Mouse (Mus musculus): Measurements from ENCODE around the gene Btnl10. TPM values are rescaled to one million over a fixed set of nuclear protein-coding genes. Genes with fewer than 3 reads are reported as not detected.
"Not testable (repeated sequence)": the region's sequence is repeated elsewhere in the genome, so short reads cannot be mapped to it uniquely, and the experiment has no call there.

Gene Btnl10
- total and polyA plus RNA-seq, 2 experiments from 2014 or later = 0.04 TPM; not detected in 1

DNA sequence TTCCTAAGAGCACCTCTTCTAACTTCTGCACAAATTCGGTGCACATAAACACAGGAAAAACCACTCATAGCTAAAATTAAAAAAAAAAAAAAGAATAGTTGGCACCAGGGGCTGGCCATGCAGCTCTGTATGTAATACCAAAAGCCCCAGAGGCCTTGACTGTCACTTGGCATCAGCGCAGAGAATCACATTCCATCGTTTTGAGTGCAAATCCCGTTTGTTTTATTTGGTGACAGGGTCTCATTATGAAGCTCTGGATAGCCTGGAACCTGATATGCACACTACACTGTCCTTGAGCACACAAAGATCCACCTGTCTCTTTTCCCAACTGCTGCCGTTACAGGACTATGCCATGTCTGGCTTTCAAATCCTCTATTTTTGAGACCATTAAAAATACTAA, 33.5 kb downstream of the Btnl10 start:
- peak overlapping the region; percentile 97 for H3K27ac ChIP-seq
- WGBS = 38% methylated on average over 5 of the region's 5 CpGs
- H3K9me3 ChIP-seq (ENCODE audit: low read length) = no peaks in the 10 kb centered on the region
- peak overlapping the region; percentile 68 for H3K4me2 ChIP-seq (ENCODE audit: low read depth, low read length)
- no peak overlapping the region for H3K4me3 ChIP-seq (ENCODE audit: low read length)
- TF ChIP-seq CTCF (IDR thresholded peaks at IDR 0.05; ENCODE audit: low read depth) = no peak
- no peaks in the 10 kb centered on the region for H3K27me3 ChIP-seq (ENCODE audit: insufficient read depth, low read length)
- DNase-seq (ENCODE audit: low spot score) (no peak), ATAC-seq (no peak)
- H3K36me3 ChIP-seq (ENCODE audit: insufficient read depth, low read length) = no peaks in the 10 kb centered on the region
- H3K4me1 ChIP-seq (ENCODE audit: insufficient read depth, low read length) = no peaks in the 10 kb centered on the region
- no peak overlapping the region for H3K9ac ChIP-seq (replicated peaks; ENCODE audit: low read length)

DNA sequence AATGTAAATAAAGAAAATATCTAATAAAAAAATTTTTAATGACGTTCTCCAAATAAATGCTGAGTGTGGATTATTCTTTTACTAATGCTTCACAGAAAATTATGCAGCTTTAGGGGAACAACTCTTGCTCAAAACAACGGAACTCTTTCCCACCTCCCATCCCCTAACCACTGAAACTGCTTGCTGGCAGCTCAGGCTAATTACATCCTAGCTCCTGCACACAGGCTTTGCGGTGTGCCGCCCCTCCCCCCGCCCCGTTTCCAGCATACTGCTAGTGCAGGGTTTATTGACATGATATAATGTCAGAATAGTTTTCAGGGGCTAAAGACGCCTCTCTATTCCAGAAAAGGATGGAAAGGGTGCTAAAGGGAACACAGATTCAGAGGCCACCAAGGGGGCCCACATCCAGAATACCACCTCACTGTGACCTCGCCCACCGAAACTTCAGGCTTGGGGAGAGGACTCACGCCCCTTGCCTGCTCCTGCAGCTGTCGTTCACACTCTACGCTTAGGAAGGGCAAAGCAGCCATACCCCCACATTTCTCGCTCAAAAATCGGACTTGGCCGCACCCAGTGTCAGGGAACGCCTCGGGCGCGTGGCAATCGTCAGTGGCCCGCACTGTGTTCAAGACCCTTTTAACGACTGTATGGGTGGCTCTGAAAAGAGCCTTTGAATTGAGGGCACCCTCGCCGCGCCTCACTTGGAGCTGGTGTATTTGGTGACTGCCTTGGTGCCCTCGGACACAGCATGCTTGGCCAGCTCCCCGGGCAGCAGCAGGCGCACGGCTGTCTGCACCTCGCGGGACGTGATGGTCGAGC, 35.9 kb downstream of the Btnl10 start:
- Histone ChIP-seq H3K36me3 (ENCODE audit: insufficient read depth, low read length) (no peaks in the 10 kb centered on the region), H3K27me3 (ENCODE audit: insufficient read depth, low read length) (no peaks in the 10 kb centered on the region), H3K4me3 (ENCODE audit: low read length) (peak overlapping the region; percentile 89), H3K9me3 (ENCODE audit: low read length) (no peaks in the 10 kb centered on the region), H3K4me1 (ENCODE audit: insufficient read depth, low read length) (peaks cover 14% of the 10 kb centered on the region), H3K4me2 (ENCODE audit: low read depth, low read length) (peak overlapping the region; percentile 82), H3K9ac (replicated peaks; ENCODE audit: low read length) (peak overlapping the region; percentile 90), H3K27ac (peak overlapping the region; percentile 99)
- under 1% methylated on average over 33 of the region's 33 CpGs for WGBS
- ATAC-seq (peak; percentile 0), DNase-seq (ENCODE audit: low spot score) (peak; percentile 78)
- peak; percentile 22; the same call in 1 of the 2 replicates for TF ChIP-seq CTCF (IDR thresholded peaks at IDR 0.05; ENCODE audit: low read depth)

DNA sequence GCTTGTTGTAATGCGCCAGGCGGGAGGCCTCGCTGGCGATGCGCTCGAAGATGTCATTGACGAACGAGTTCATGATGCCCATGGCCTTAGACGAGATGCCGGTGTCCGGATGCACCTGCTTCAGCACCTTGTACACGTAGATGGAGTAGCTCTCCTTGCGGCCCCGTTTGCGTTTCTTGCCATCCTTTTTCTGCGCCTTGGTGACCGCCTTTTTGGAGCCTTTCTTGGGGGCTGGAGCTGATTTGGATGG, 36.4 kb downstream of the Btnl10 start:
- DNase-seq (ENCODE audit: low spot score); H3K9me3 ChIP-seq (ENCODE audit: low read length); ATAC-seq; H3K36me3 ChIP-seq (ENCODE audit: insufficient read depth, low read length); H3K27me3 ChIP-seq (ENCODE audit: insufficient read depth, low read length): not testable (repeated sequence)
- Histone ChIP-seq H3K9ac (replicated peaks; ENCODE audit: low read length) (peak overlapping the region; percentile 90), H3K4me2 (ENCODE audit: low read depth, low read length) (peak overlapping the region; percentile 82), H3K4me3 (ENCODE audit: low read length) (peak overlapping the region; percentile 89), H3K27ac (peak overlapping the region; percentile 99), H3K4me1 (ENCODE audit: insufficient read depth, low read length) (peaks cover 14% of the 10 kb centered on the region)
- under 1% methylated on average over 17 of the region's 17 CpGs for WGBS

DNA sequence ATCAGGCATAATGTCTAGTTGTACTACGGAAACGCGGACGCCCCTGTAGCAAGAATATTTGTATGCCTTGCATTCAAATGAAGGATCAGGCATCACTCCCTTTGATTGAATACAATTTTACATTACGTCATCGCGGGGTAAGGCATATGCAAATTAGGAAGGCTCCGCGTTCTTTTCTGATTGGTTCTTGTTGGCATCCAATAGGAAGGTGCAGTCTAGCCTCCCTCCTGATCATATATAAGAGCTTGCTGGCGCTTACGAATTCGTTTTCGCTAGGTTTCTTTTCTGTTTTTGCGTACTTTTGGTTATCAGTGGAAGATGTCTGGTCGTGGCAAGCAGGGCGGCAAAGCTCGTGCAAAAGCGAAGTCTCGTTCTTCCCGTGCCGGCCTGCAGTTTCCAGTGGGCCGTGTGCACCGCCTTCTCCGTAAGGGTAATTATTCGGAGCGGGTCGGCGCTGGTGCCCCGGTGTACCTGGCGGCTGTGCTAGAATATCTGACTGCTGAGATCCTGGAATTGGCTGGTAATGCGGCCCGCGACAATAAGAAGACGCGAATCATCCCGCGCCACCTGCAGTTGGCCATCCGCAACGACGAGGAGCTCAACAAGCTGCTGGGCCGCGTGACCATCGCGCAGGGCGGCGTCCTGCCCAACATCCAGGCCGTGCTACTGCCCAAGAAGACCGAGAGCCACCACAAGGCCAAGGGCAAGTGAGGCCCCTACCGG, 36.9 kb downstream of the Btnl10 start, which contains the start of the genes Hist3h2a and Trim17:
Hist3h2a (plus strand) TSS at position 266 of the 723 bp plus-strand sequence.
Trim17 (plus strand) TSS at position 266 of the 723 bp plus-strand sequence.
- Histone ChIP-seq H3K27me3 (ENCODE audit: insufficient read depth, low read length) (no peaks in the 10 kb centered on the region), H3K9ac (replicated peaks; ENCODE audit: low read length) (peak within 1 kb of the TSS; percentile 90), H3K4me2 (ENCODE audit: low read depth, low read length) (peak within 1 kb of the TSS; percentile 82), H3K9me3 (ENCODE audit: low read length) (no peaks in the 10 kb centered on the region), H3K4me1 (ENCODE audit: insufficient read depth, low read length) (peaks cover 14% of the 10 kb centered on the region), H3K36me3 (ENCODE audit: insufficient read depth, low read length) (no peaks in the 10 kb centered on the region), H3K4me3 (ENCODE audit: low read length) (peak within 1 kb of the TSS; percentile 89), H3K27ac (peak within 1 kb of the TSS; percentile 99)
- peak; percentile 99 for DNase-seq (ENCODE audit: low spot score)
- WGBS = under 1% methylated on average over 49 of the region's 49 CpGs
- TF ChIP-seq CTCF (IDR thresholded peaks at IDR 0.05; ENCODE audit: low read depth) = peak; percentile 76
- ATAC-seq = peak; percentile 92

DNA sequence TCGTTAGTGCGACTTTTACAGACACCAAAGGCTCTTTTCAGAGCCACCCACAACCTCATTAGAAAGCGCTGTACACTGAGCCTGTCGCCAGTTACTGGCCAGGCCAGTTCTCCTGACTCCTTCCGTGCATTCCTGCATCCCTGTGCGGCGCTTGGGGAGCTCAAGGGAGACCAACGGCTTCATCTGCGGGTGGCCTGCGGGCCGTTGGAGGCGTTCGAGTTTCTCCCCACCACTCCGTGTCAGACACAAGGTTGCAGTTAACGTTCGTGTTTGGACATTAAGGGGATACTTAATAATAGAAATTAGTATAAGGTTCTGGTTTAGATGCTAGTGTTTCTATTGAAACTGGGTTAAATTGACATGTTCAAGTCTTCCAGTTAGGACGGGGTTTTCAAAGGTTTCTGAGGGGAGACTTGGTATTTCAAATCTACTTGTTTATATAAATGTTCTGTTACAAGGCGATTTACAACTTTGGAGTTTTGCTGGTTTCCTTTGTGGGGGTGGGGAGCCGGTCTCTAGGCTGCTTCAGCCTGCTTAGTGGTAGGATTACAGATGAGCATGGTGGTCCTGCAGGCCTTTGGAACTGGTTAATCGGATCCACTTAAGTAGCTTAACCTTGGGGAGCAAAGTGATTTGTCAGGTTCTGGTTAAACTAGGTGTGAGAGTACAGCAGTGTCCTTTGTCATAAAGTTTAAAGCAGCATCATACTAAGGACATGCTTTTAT, 37.6 kb downstream of the Btnl10 start:
- no peaks in the 10 kb centered on the region for H3K36me3 ChIP-seq (ENCODE audit: insufficient read depth, low read length)
- ATAC-seq (no peak), DNase-seq (ENCODE audit: low spot score) (peak; percentile 49)
- H3K4me2 ChIP-seq (ENCODE audit: low read depth, low read length) = peak overlapping the region; percentile 82
- H3K4me3 ChIP-seq (ENCODE audit: low read length) = peak overlapping the region; percentile 89
- H3K9me3 ChIP-seq (ENCODE audit: low read length) = no peaks in the 10 kb centered on the region
- H3K27ac ChIP-seq = peak overlapping the region; percentile 99
- peaks cover 17% of the 10 kb centered on the region for H3K4me1 ChIP-seq (ENCODE audit: insufficient read depth, low read length)
- no peaks in the 10 kb centered on the region for H3K27me3 ChIP-seq (ENCODE audit: insufficient read depth, low read length)
- WGBS = under 1% methylated on average over 20 of the region's 20 CpGs
- no peak for TF ChIP-seq CTCF (IDR thresholded peaks at IDR 0.05; ENCODE audit: low read depth)
- peak overlapping the region; percentile 90 for H3K9ac ChIP-seq (replicated peaks; ENCODE audit: low read length)

DNA sequence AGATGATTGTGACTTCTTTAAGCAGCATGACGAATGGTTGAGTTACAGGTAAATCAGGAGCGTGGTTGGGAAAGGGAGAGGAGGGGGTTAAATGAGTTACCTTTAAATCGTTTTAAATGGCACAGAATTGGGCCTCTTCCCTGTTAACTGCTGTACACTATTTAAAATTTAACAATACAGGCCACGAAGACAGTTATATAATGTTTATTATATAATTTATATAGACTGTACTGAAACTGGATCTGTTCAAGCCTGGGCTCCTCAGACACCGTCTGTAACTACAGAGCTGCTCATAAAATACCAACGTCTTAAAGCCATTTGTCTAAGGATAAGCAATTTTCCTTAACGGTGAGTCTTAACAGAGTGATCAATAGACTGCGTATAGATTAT, 38.2 kb downstream of the Btnl10 start:
- H3K27ac ChIP-seq = peak overlapping the region; percentile 99
- no peak for TF ChIP-seq CTCF (IDR thresholded peaks at IDR 0.05; ENCODE audit: low read depth)
- peak overlapping the region; percentile 82 for H3K4me2 ChIP-seq (ENCODE audit: low read depth, low read length)
- peaks cover 17% of the 10 kb centered on the region for H3K4me1 ChIP-seq (ENCODE audit: insufficient read depth, low read length)
- peak overlapping the region; percentile 90 for H3K9ac ChIP-seq (replicated peaks; ENCODE audit: low read length)
- H3K9me3 ChIP-seq (ENCODE audit: low read length) = no peaks in the 10 kb centered on the region
- H3K4me3 ChIP-seq (ENCODE audit: low read length) = peak overlapping the region; percentile 89
- H3K36me3 ChIP-seq (ENCODE audit: insufficient read depth, low read length) = no peaks in the 10 kb centered on the region
- H3K27me3 ChIP-seq (ENCODE audit: insufficient read depth, low read length) = no peaks in the 10 kb centered on the region
- ATAC-seq (no peak), DNase-seq (ENCODE audit: low spot score) (no peak)
- 18% methylated on average over 8 of the region's 8 CpGs for WGBS

All from hindbrain, postnatal 0 days (tissue).